Mouse (Mus musculus) stomach, embryonic 15.5 days (tissue): ENCODE measurements around the gene Srpr. TPM values are rescaled to one million over a fixed set of nuclear protein-coding genes. Genes with fewer than 3 reads are reported as not detected.

Experiments used
- ATAC-seq: fragments of 200-750 bp; cut with Nextera tagmentation; 2 replicates; pipeline ENCODE4 v1.8.0; 2017; ENCODE audit warnings: low read depth, moderate number of reproducible peaks, moderate TSS enrichment; ENCODE audit not compliant: insufficient read depth, low FRiP score
- H3K27ac ChIP-seq: fragments of 300-500 bp; sonication (generic); 2 replicates; pipeline ENCODE4 v1.5.1; 2015; ENCODE audit warnings: mild to moderate bottlenecking, inconsistent platforms
- H3K27me3 ChIP-seq: fragments of 300-500 bp; sonication (generic); replicated peaks from 2 replicates; pipeline ENCODE4 v1.6.1; 2015; ENCODE audit warnings: inconsistent platforms
- H3K36me3 ChIP-seq: fragments of 300-500 bp; sonication (generic); 2 replicates; pipeline ENCODE4 v1.6.1; 2015; ENCODE audit warnings: inconsistent platforms
- H3K4me1 ChIP-seq: fragments of 300-500 bp; sonication (generic); 2 replicates; pipeline ENCODE4 v1.6.1; 2015; ENCODE audit warnings: inconsistent platforms
- H3K4me2 ChIP-seq: fragments of 300-500 bp; sonication (generic); 2 replicates; pipeline ENCODE4 v1.6.1; 2015; ENCODE audit warnings: mild to moderate bottlenecking, inconsistent platforms
- H3K4me3 ChIP-seq: fragments of 300-500 bp; sonication (generic); replicated peaks from 2 replicates; pipeline ENCODE4 v1.5.1; 2015; ENCODE audit warnings: inconsistent platforms
- H3K9ac ChIP-seq: fragments of 300-500 bp; sonication (generic); 2 replicates; pipeline ENCODE4 v1.6.1; 2015; ENCODE audit warnings: inconsistent platforms
- H3K9me3 ChIP-seq: fragments of 300-500 bp; sonication (generic); 2 replicates; pipeline ENCODE4 v1.6.1; 2016; ENCODE audit warnings: inconsistent platforms
- WGBS: fragments of 180-500 bp; shearing (Covaris S2); methylation state at CpG from one replicate; pipeline ENCODE4 v1.1.7; 2015; 5-methylcytosine and 5-hydroxymethylcytosine counted together
- polyA plus RNA-seq: library from polyadenylated mRNA; unstranded; fragments of >200 nt; fragmentation: Nextera tagmentation; extraction: Ambion mirVana; gene quantifications from 2 replicates; pipeline ENCODE4 v1.2.1, GENCODE M21; 2015

Srpr gene
- polyA plus RNA-seq, 1 experiment from 2014 or later, result 141 TPM

DNA sequence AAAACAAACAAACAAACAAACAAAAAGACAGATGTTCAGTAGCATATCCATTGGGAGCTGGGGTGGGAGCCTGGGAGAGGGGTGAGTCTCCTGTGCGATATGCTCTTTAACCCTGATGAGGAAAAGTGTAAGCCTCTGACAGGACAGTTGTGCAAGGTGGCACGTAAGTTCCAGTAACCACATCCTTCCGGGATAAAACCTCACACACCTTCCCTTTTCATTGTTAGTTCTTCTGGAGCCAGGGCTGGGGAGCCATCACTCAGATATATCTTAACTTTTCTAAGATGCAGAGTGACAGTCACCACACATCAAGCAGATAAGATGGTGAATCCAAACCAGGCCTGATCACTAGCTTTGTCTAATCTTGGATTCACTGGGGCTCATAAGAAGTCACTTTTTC is 5.9 kb upstream of the Srpr start:
- Histone ChIP-seq H3K36me3 (peaks cover under 1% of the 10 kb centered on the region; the same call in 1 of the 2 replicates), H3K27me3 (no peaks in the 10 kb centered on the region), H3K9ac (no peak overlapping the region), H3K27ac (no peak overlapping the region), H3K4me1 (no peaks in the 10 kb centered on the region), H3K4me3 (no peak overlapping the region), H3K4me2 (no peak overlapping the region), H3K9me3 (no peaks in the 10 kb centered on the region)
- 94% methylated on average over 3 of the region's 3 CpGs for WGBS
- ATAC-seq, result no peak

DNA sequence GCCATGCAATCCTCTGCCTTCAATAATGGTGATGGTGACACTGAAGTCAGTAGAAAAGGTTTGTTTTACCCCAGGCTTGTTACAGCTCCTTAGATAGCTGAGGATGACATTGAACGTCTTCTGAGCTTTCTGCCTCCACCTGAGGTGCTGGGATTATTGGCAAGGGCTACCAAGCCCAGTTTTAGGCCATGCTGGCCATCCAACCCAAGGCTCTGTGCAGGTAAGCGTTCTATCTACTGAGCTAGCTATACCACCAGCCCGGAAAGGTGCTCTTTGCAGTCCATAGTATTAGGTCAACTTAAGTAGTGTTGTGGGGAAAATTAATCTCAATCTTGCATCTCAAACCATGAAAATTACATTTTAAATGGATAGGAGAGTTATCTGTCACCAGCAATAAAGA is 2.4 kb upstream of the Srpr start:
- H3K27ac ChIP-seq, result no peak overlapping the region
- H3K4me3 ChIP-seq, result no peak overlapping the region
- ATAC-seq, result no peak
- 88% methylated on average over 3 of the region's 3 CpGs for WGBS
- H3K9ac ChIP-seq, result no peak overlapping the region
- no peaks in the 10 kb centered on the region for H3K27me3 ChIP-seq
- H3K36me3 ChIP-seq, result no peaks in the 10 kb centered on the region
- no peaks in the 10 kb centered on the region for H3K9me3 ChIP-seq
- H3K4me1 ChIP-seq, result peaks cover 8% of the 10 kb centered on the region
- no peak overlapping the region for H3K4me2 ChIP-seq

DNA sequence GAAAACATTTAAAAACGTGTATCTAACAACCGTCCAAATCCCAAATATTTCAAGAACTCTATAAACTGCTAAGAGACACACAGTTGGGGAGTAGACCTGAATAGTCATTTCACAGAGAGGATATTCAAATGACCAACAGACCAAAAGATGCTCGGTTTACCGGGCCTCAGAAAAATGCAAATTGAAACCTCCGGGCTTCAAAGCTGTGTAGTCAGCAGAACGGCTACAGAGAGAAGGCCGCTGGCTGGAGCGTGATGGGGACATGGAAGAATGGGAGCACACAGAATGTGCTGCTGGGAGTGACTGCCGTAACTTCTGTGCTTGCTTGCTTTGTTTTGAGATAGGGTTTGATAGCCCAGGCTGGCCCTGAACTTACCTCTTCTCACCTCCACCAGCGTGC is 1.6 kb upstream of the Srpr start:
- no peaks in the 10 kb centered on the region for H3K9me3 ChIP-seq
- no peak overlapping the region for H3K27ac ChIP-seq
- ATAC-seq, result no peak
- 82% methylated on average over 10 of the region's 10 CpGs for WGBS
- no peak overlapping the region for H3K9ac ChIP-seq
- no peak overlapping the region for H3K4me3 ChIP-seq
- no peaks in the 10 kb centered on the region for H3K36me3 ChIP-seq
- H3K4me2 ChIP-seq, result no peak overlapping the region
- H3K27me3 ChIP-seq, result no peaks in the 10 kb centered on the region
- peaks cover 8% of the 10 kb centered on the region for H3K4me1 ChIP-seq

DNA sequence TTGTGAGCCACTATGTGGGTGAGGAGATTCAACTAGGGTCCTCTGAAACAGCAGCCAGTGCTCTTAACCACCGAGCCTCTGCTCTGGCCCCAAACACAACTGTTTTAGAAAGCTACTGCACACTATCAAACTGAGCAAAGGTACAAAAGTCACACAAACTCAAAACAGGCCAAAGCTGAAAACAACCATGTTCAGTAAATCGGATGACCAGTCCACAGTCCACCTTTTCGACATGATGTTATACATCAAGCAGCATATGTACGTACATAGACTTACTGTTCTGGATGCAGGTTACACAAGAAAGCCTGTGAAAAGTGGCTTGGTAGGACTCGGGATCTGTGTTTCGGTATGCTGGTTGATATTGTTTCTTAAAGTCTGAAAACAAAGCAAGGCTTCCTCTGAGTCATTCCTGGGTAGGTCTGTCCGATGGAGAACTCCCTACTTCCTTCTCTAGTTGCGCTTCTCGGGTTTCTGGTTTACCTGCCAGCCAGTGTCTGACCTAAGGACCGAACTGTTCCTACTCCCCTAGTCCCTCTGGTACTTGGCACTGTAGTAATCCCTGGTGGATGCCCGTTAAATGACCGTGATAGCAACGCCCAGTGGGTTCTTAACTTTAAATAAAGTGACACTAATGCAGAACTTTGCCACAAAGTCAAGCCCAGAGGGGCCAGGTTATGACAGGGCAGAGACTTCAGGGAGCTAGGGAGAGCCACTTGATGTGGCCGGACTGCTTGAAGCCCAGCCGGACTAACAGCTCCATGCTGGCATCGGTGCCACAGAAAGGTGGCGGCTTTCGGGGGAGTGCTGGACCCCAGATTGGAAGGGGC is 817 bp upstream of the Srpr start:
- H3K9me3 ChIP-seq, result no peaks in the 10 kb centered on the region
- peak overlapping the region; percentile 75 for H3K4me3 ChIP-seq
- peak; percentile 49 for ATAC-seq
- peak overlapping the region; percentile 77 for H3K27ac ChIP-seq
- H3K4me2 ChIP-seq, result peak overlapping the region; percentile 83
- H3K27me3 ChIP-seq, result no peaks in the 10 kb centered on the region
- no peaks in the 10 kb centered on the region for H3K36me3 ChIP-seq
- peak overlapping the region; percentile 48 for H3K9ac ChIP-seq
- WGBS, result 23% methylated on average over 18 of the region's 18 CpGs
- peaks cover 8% of the 10 kb centered on the region for H3K4me1 ChIP-seq

DNA sequence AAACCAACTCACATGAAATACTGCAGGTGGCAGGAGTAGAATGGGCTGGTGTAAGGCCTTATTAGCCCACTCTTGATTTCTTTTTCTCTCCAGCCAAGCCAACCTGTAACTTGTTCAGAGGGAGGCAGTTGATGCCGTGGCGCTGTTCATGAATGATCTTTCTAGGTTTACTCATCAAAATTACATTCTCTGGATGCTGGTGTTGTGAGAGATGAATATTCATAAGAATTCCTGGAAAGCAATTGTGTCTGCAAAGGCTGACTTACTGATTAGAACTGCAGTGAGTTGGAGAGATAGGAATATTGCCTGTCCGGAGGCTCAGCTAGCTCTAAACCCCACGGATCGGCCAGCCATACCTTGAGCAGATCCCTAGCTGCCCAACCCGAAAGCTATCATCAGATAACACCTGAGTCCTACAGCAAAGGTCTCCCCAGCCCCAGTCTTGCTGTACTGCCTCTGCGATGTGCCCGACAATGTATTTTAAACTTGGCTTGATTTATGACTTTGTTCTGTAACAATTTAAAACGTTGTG is 620 bp downstream of the Srpr start:
- peak overlapping the region; percentile 83 for H3K4me2 ChIP-seq
- H3K4me3 ChIP-seq, result peak overlapping the region; percentile 75
- WGBS, result 44% methylated on average over 9 of the region's 9 CpGs
- H3K9me3 ChIP-seq, result no peaks in the 10 kb centered on the region
- H3K27me3 ChIP-seq, result no peaks in the 10 kb centered on the region
- H3K36me3 ChIP-seq, result peaks cover 9% of the 10 kb centered on the region
- no peak overlapping the region for H3K9ac ChIP-seq
- peaks cover 8% of the 10 kb centered on the region for H3K4me1 ChIP-seq
- no peak for ATAC-seq
- no peak overlapping the region for H3K27ac ChIP-seq

DNA sequence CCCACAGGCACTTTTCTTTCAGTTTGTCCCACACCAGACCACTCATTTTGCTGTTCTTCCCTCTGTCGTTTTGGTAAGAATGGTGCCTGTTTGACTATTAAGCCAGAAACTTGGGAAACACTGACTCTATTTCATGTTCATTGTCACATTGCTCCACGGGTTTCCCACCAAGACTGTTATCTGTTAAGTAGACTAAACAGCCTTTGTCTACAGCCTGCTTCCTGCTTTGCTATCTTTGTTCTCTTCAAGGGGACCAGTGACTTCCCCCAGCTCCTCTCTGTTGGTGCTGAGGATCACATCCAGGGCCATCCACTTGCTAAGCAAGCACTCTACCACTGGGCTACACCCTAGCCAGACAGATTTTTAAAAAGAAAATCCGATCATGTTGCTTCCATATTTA is 3.6 kb downstream of the Srpr start:
- Histone ChIP-seq H3K9me3 (no peaks in the 10 kb centered on the region), H3K27ac (no peak overlapping the region), H3K9ac (no peak overlapping the region), H3K4me1 (peaks cover 8% of the 10 kb centered on the region), H3K27me3 (no peaks in the 10 kb centered on the region), H3K4me2 (no peak overlapping the region), H3K36me3 (peaks cover 30% of the 10 kb centered on the region), H3K4me3 (no peak overlapping the region)
- WGBS, result 42% methylated on average over 3 of the region's 3 CpGs
- ATAC-seq, result no peak

DNA sequence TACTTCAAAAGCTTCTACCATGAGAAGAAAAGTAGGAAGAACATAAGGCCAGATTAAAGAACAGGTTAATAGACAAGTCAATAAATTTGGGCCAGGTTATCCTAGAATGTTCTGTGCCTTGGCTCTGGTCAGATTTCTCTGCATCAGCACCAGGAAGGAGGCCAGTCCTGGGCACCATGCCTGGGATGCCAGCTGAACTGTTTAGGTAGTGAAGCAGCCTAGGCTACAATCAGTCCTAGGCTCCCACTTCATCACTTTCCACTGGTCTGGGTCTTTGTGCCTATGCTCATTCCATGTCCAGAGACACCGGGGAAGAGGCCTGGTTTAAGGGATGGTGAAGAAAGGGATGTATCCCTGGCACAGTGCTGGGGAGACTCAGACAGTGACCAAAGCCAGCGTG is 4.4 kb downstream of the Srpr start:
- Histone ChIP-seq H3K36me3 (peaks cover 35% of the 10 kb centered on the region), H3K27ac (no peak overlapping the region)
- WGBS, result 87% methylated on average over 2 of the region's 2 CpGs

DNA sequence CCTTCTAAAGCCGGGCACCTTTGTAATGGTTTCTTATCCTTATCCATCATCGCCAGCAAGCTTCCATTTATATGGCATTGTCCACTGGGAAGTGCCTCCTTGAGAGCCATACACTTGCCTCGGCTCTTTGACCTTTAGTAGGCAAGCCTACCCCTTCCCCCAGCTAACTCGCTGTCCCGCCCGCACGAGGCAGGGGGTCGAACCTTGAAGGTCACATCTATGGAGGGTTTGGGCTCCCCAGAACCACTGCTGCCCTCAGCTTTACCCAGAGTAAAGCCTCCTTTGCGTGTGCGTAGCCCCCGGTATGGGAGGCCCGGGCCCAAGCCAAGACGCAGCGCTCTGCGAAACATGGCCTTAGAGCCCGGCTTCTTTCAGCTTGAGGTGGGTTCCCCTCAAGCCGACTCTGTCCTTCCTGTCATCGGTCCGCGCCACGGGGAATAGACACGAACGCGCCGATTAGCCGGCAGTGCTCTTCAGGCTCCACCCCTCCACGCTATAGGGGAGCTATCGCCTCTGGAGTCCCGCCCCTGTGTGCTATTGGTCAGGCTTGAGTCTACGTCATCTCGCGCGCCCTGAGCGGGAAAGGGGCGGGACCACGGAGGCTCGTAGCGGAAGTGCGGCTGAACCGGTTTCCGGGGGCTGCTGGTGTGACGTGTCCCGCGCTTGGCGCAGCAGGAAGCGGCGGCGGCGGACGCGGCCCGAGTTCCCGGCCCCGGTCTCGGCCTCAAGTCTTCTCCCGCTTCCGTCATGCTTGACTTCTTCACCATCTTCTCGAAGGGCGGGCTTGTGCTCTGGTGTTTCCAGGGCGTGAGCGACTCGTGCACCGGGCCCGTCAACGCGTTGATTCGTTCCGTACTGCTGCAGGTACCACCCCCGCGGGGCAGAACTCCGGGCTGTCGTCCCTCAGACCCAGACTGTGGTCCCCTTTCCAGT is 10.8 kb downstream of the Srpr start, which contains the start of gene Foxred1:
Gene Foxred1, minus strand, starts transcription at position 514 of the 933 bp plus-strand sequence.
- Histone ChIP-seq H3K27me3 (no peaks in the 10 kb centered on the region), H3K9me3 (no peaks in the 10 kb centered on the region), H3K4me2 (peak within 1 kb of the TSS; percentile 81), H3K4me1 (peaks cover 5% of the 10 kb centered on the region; the same call in 1 of the 2 replicates), H3K9ac (peak within 1 kb of the TSS; percentile 85), H3K36me3 (peaks cover 35% of the 10 kb centered on the region), H3K4me3 (peak within 1 kb of the TSS; percentile 83), H3K27ac (peak within 1 kb of the TSS; percentile 94)
- WGBS, result under 1% methylated on average over 72 of the region's 72 CpGs
- peak; percentile 100 for ATAC-seq

More for the DNA sequence above, 4.4 kb downstream of the Srpr start:
- no peak overlapping the region for H3K4me3 ChIP-seq
- no peak overlapping the region for H3K4me2 ChIP-seq
- no peaks in the 10 kb centered on the region for H3K27me3 ChIP-seq
- H3K9me3 ChIP-seq, result no peaks in the 10 kb centered on the region
- no peak overlapping the region for H3K9ac ChIP-seq
- H3K4me1 ChIP-seq, result peaks cover 8% of the 10 kb centered on the region
- ATAC-seq, result no peak

DNA sequence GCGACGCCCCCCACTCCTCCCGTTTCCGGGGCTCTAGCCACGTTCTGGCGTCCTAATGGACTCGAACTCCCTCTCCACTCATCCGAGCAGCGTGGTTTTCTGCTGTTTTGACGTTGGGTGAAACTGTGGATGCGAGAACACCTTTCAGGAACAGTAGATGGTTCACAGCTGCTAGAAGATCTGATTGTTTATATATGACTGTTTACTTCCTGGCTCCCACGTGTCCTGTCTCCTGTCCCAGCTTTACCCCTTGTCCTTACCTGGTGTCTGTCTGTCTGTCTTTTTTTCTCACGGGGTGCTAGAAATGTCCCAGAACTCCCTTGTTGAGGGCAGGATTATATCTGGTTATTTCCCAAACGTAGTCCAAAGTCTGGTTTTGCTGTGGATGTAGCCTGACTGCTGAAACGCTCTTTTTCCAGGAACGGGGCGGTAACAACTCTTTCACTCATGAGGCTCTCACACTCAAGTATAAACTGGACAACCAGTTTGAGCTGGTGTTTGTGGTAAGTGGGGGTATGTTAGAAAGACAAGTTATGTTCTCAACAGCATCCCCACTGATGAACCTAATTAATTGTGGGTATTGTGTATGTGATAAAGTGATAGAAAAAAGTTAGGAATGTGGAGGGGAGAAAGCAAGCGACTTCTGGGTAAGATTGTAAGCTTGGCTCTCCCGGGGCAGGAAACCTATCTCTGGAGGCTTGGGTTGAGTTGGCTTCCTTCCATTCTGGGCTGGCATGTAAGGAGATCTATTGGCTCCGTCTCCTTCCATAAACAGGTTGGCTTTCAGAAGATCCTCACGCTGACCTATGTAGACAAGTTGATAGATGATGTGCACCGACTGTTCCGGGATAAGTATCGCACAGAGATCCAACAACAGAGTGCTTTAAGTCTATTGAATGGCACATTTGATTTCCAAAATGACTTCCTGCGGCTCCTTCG is 11.9 kb downstream of the Srpr start:
- peak overlapping the region; percentile 85 for H3K9ac ChIP-seq

DNA sequence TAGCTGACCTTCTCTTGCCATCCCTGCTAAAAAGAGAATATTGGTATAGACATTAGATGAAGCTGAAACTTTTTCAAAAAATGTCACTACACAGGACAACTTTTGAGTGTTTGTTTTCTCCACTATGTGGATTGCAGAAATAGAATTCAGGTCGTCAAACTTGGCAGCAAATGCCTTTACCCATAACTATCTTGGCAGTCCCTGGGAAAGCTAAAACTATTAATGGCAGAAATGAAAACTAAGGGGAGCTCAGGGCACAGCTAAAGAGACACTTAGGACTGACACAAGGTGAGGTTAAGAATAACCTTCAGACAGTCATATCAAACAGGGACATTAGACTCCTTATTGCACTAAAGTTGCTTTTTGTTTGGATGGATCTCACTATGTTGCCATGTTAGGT is 18.0 kb downstream of the Srpr start:
- Histone ChIP-seq H3K9ac (no peak overlapping the region), H3K9me3 (no peaks in the 10 kb centered on the region), H3K27me3 (no peaks in the 10 kb centered on the region), H3K36me3 (peaks cover 27% of the 10 kb centered on the region), H3K4me3 (no peak overlapping the region), H3K4me2 (no peak overlapping the region), H3K27ac (no peak overlapping the region), H3K4me1 (no peaks in the 10 kb centered on the region)
- WGBS, result 73% methylated on average over 1 of the region's 1 CpGs
- ATAC-seq, result no peak

More for the DNA sequence above, 11.9 kb downstream of the Srpr start:
- ATAC-seq, result no peak
- Histone ChIP-seq H3K4me2 (peak overlapping the region; percentile 67), H3K36me3 (peaks cover 31% of the 10 kb centered on the region), H3K27me3 (no peaks in the 10 kb centered on the region), H3K4me3 (peak overlapping the region; percentile 83), H3K27ac (peak overlapping the region; percentile 76), H3K9me3 (no peaks in the 10 kb centered on the region), H3K4me1 (peaks cover 5% of the 10 kb centered on the region; the same call in 1 of the 2 replicates)
- WGBS, result 24% methylated on average over 26 of the region's 26 CpGs

DNA sequence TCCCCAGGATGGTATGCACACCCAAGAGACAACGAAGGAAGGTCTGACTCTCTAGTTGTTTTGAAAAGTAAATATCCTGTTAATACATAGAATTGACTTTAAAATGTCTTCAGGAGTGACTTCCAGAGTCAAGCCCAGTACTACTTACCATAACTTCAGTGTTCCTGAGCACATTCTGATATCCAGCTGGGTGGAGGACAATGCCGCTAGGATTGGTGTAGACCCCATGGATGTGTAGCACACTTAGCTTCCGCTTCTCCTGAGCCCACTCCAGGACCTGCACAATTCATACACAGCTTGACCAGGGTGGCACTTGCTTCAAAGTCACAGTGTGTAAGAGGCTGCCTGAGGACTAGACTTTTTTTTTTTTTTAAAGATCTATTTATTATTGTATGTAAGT is 23.5 kb downstream of the Srpr start:
- Histone ChIP-seq H3K27ac (no peak overlapping the region), H3K4me2 (no peak overlapping the region), H3K4me1 (no peaks in the 10 kb centered on the region), H3K9me3 (no peaks in the 10 kb centered on the region), H3K9ac (no peak overlapping the region), H3K36me3 (peaks cover 7% of the 10 kb centered on the region; the same call in 1 of the 2 replicates), H3K4me3 (no peak overlapping the region), H3K27me3 (no peaks in the 10 kb centered on the region)
- ATAC-seq, result no peak
- 96% methylated on average over 3 of the region's 3 CpGs for WGBS
